27 mouse cellular contexts compared by ENCODE assay signal in the genomic region with DNA sequence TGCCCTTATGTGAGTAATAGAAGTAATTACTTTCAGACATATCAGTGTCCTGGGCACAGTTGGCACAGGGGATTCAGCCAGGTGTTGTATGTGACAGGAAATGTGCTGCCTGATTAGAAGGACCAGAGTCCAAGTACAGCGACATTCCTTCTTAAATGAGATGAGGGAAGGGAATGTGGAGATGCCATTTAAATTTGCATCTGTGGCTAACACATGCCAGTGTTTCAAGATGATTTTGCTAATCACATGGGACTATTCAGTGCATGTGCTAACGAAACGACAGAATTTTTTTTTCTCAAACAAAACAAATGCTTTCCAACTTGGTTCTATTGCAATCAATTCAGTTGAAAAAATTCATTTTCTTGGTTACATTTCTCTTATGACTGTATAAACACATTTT.
"Had no signal": no experiment of that assay in that cellular context is flagged by ENCODE, and none has a peak within 500 bp of the region (broad histone marks: within the 10 kb centered on the region; RNA-seq: fewer than 3 reads in every experiment).

No protein-coding gene starts in this region.

- H3K9ac ChIP-seq: heart, embryonic 12.5 days; hindbrain, embryonic 12.5 days; hindbrain, embryonic 14.5 days; intestine, embryonic 15.5 days; limb, embryonic 12.5 days; liver, embryonic 13.5 days; liver, embryonic 15.5 days had no signal

- ATAC-seq: hindbrain, embryonic 16.5 days; intestine, embryonic 15.5 days; intestine, postnatal 0 days had no signal

- H3K4me1 ChIP-seq: heart, embryonic 10.5 days; heart, embryonic 12.5 days; hindbrain, embryonic 10.5 days; hindbrain, embryonic 12.5 days; intestine, embryonic 15.5 days; limb, embryonic 10.5 days; limb, embryonic 12.5 days; liver, embryonic 13.5 days; liver, embryonic 15.5 days had no signal

- H3K9me3 ChIP-seq: heart, embryonic 10.5 days; heart, embryonic 12.5 days; hindbrain, embryonic 10.5 days; hindbrain, embryonic 12.5 days; intestine, embryonic 15.5 days; limb, embryonic 10.5 days; limb, embryonic 12.5 days; liver, embryonic 13.5 days; liver, embryonic 15.5 days had no signal

- H3K4me2 ChIP-seq: heart, embryonic 12.5 days; hindbrain, embryonic 12.5 days; hindbrain, embryonic 14.5 days; intestine, embryonic 15.5 days; limb, embryonic 12.5 days; liver, embryonic 11.5 days; liver, embryonic 13.5 days; liver, embryonic 15.5 days had no signal

- H3K36me3 ChIP-seq: heart, embryonic 10.5 days; heart, embryonic 12.5 days; hindbrain, embryonic 10.5 days; hindbrain, embryonic 12.5 days; intestine, embryonic 15.5 days; limb, embryonic 10.5 days; limb, embryonic 12.5 days; liver, embryonic 13.5 days; liver, embryonic 15.5 days had no signal

- H3K4me3 ChIP-seq: gastrocnemius, adult 2 months; heart, embryonic 10.5 days; heart, embryonic 12.5 days; hindbrain, embryonic 10.5 days; hindbrain, embryonic 12.5 days; intestine, embryonic 15.5 days; layer of hippocampus, adult 2 months; left cerebral cortex, adult 2 months; limb, embryonic 10.5 days; limb, embryonic 12.5 days; liver, embryonic 13.5 days; liver, embryonic 15.5 days had no signal

- H3K27ac ChIP-seq: gastrocnemius, adult 2 months; heart, embryonic 10.5 days; hindbrain, embryonic 10.5 days; hindbrain, embryonic 12.5 days; hindbrain, embryonic 14.5 days; intestine, embryonic 15.5 days; layer of hippocampus, adult 2 months; left cerebral cortex, adult 2 months; limb, embryonic 10.5 days; limb, embryonic 12.5 days; liver, embryonic 13.5 days; liver, embryonic 15.5 days had no signal

- H3K27me3 ChIP-seq: heart, embryonic 12.5 days; hindbrain, embryonic 12.5 days; intestine, embryonic 15.5 days; limb, embryonic 12.5 days; liver, embryonic 13.5 days; liver, embryonic 15.5 days had no signal

- DNase-seq: gastrocnemius, adult 2 months; gastrocnemius, postnatal 10 days; gastrocnemius, postnatal 25 days; heart, adult 18-20 months; heart, postnatal 10 days; heart, postnatal 4 days; kidney, adult 18-20 months; kidney, adult 8-10 months; kidney, postnatal 10 days; kidney, postnatal 25 days; kidney, postnatal 4 days; liver; liver, embryonic 13.5 days had no signal
